ENCODE assay signal across 21 mouse cellular contexts in the genomic region with DNA sequence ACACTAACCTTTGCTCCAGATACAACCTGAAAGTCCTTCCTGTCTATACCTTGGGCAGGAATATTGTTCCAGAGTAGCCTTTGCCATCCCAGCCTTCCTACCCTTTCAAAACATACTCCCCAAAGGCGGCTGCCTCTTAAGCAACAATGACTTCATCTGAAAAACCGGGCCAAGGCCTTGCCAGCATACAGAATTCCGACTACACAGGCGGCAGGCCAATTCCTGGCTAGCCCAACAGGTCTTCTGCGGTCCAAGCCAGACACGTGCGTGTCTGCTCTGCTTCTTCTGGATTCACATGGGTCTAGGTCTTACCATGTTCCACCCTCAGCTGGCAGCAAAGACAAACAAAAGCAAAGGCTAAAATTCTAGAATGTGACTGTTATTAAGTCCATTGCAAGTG. TPM values are rescaled to one million over a fixed set of nuclear protein-coding genes. Genes with fewer than 3 reads are reported as not detected.
DNase-seq lines count a peak whose midpoint lies in the region; ATAC-seq and TF ChIP-seq lines count a peak whose summit lies in the region.
"Had no signal": no experiment of that assay in that cellular context is flagged by ENCODE, and none has a peak within 500 bp of the region (broad histone marks: within the 10 kb centered on the region; RNA-seq: fewer than 3 reads in every experiment).

No protein-coding gene starts in this region.

- 82% methylated on average over 7 of the region's 7 CpGs for WGBS in intestine, embryonic 15.5 days

- H3K4me3 ChIP-seq in gastrocnemius, adult 2 months: no peak overlapping the region
- H3K4me3 ChIP-seq in intestine, embryonic 15.5 days (replicated peaks): no peak overlapping the region
- H3K4me3 ChIP-seq: embryonic facial prominence, embryonic 15.5 days; forebrain, embryonic 12.5 days; hindbrain, embryonic 15.5 days; layer of hippocampus, adult 2 months; lung, embryonic 15.5 days had no signal

- no peak overlapping the region for H3K27ac ChIP-seq in gastrocnemius, adult 2 months
- H3K27ac ChIP-seq in intestine, embryonic 15.5 days: no peak overlapping the region
- H3K27ac ChIP-seq: embryonic facial prominence, embryonic 15.5 days; forebrain, embryonic 12.5 days; hindbrain, embryonic 15.5 days; layer of hippocampus, adult 2 months; lung, embryonic 15.5 days had no signal

- no peak for ATAC-seq in intestine, embryonic 15.5 days
- ATAC-seq: intestine, postnatal 0 days had no signal

- no peaks in the 10 kb centered on the region for H3K9me3 ChIP-seq in intestine, embryonic 15.5 days
- H3K9me3 ChIP-seq: embryonic facial prominence, embryonic 15.5 days; forebrain, embryonic 12.5 days; hindbrain, embryonic 15.5 days; lung, embryonic 15.5 days had no signal

- intact Hi-C loops in gastrocnemius, adult 2 months (cut with DNase I): no loop called here
- intact Hi-C loops in gastrocnemius, postnatal 14 days (cut with DNase I; ENCODE audit: low total_unique reads): no loop called here

- DNase-seq in gastrocnemius, adult 2 months: peak; percentile 53
- DNase-seq in gastrocnemius, postnatal 14 days: no peak
- peak; percentile 38 for DNase-seq in ovary, adult 18-20 months (ENCODE audit: low spot score)
- no peak for DNase-seq in ovary, postnatal 10 days (ENCODE audit: low spot score)
- DNase-seq in adrenal gland, postnatal 10 days: peak; percentile 83
- DNase-seq in lung, postnatal 25 days (ENCODE audit: low spot score): peak; percentile 61
- no peak for DNase-seq in T-cell, adult 2 months (ENCODE audit: low spot score)
- DNase-seq: cerebellum, adult 8-10 months; embryo, embryonic 11 days; gastrocnemius, postnatal 36 days; kidney, postnatal 10 days; left cerebral cortex, postnatal 4 days; thymus, postnatal 4 days had no signal

- no peak overlapping the region for H3K9ac ChIP-seq in intestine, embryonic 15.5 days
- H3K9ac ChIP-seq: embryonic facial prominence, embryonic 15.5 days; forebrain, embryonic 12.5 days; hindbrain, embryonic 15.5 days; lung, embryonic 15.5 days had no signal

- H3K27me3 ChIP-seq in intestine, embryonic 15.5 days (replicated peaks): no peaks in the 10 kb centered on the region
- H3K27me3 ChIP-seq: embryonic facial prominence, embryonic 15.5 days; forebrain, embryonic 12.5 days; hindbrain, embryonic 15.5 days; lung, embryonic 15.5 days had no signal

- no peaks in the 10 kb centered on the region for H3K4me1 ChIP-seq in intestine, embryonic 15.5 days (replicated peaks)
- H3K4me1 ChIP-seq: forebrain, embryonic 12.5 days; hindbrain, embryonic 15.5 days; lung, embryonic 15.5 days had no signal

- TF ChIP-seq CTCF in gastrocnemius, adult 2 months (IDR thresholded peaks at IDR 0.05): no peak

- H3K4me2 ChIP-seq in intestine, embryonic 15.5 days (replicated peaks): no peak overlapping the region
- H3K4me2 ChIP-seq: embryonic facial prominence, embryonic 15.5 days; forebrain, embryonic 12.5 days; hindbrain, embryonic 15.5 days; lung, embryonic 15.5 days had no signal

- H3K36me3 ChIP-seq in intestine, embryonic 15.5 days: no peaks in the 10 kb centered on the region
- H3K36me3 ChIP-seq: embryonic facial prominence, embryonic 15.5 days; forebrain, embryonic 12.5 days; hindbrain, embryonic 15.5 days; lung, embryonic 15.5 days had no signal

RNA-seq across cellular contexts. Expression of a gene that starts 23.7 kb away (rescaled TPM):
- not detected for total RNA-seq in gastrocnemius, adult 2 months (2021)
- not detected for total RNA-seq in gastrocnemius, postnatal 14 days (2021)
- total RNA-seq in adrenal gland, postnatal 10 days (2021): 1 to 10 TPM; 1.8 to 2.5 TPM
- polyA plus RNA-seq in intestine, embryonic 15.5 days (2015; fragmentation: Nextera tagmentation; extraction: Ambion mirVana): 0.11 TPM in 1 of 2 replicates, not detected in the other
- total RNA-seq: gastrocnemius, postnatal 36 days; liver, adult 2 months had no signal
- polyA plus RNA-seq: intestine, postnatal 0 days; liver, adult 2 months had no signal

RNA-seq across cellular contexts. Expression of a gene that starts 39.1 kb away (rescaled TPM):
- 10 to 100 TPM; 40.1 to 49.5 TPM for total RNA-seq in gastrocnemius, adult 2 months (2021)
- total RNA-seq in gastrocnemius, postnatal 14 days (2021): 10 to 100 TPM; 55.3 to 68.7 TPM
- 100 to 1,000 TPM; 159 to 179 TPM for total RNA-seq in adrenal gland, postnatal 10 days (2021)
- 635 TPM in 2 replicates for polyA plus RNA-seq in intestine, embryonic 15.5 days (2015; fragmentation: Nextera tagmentation; extraction: Ambion mirVana)

RNA-seq across cellular contexts. Expression of a gene that starts 42.8 kb away (rescaled TPM):
- total RNA-seq in gastrocnemius, adult 2 months (2021): 1 to 10 TPM; 8.8 to 9.2 TPM
- 1 to 10 TPM; 6.6 to 9.3 TPM for total RNA-seq in gastrocnemius, postnatal 14 days (2021)
- 10 to 100 TPM; 11.9 to 14.2 TPM for total RNA-seq in adrenal gland, postnatal 10 days (2021)
- polyA plus RNA-seq in intestine, embryonic 15.5 days (2015; fragmentation: Nextera tagmentation; extraction: Ambion mirVana): 16.7 and 18.9 TPM in 2 replicates

Comparison
In these comparisons a context has a peak if more than half of its experiments do, and no peak if none do; other contexts are left out.
1. DNase-seq: peak in gastrocnemius, adult 2 months (single experiment), ovary, adult 18-20 months (single experiment), adrenal gland, postnatal 10 days (single experiment) and lung, postnatal 25 days (single experiment); none in gastrocnemius, postnatal 14 days (single experiment), ovary, postnatal 10 days (single experiment) and T-cell, adult 2 months (single experiment).